Mouse (Mus musculus) heart, embryonic 12.5 days (tissue): Measurements from ENCODE around the gene Fam173a. TPM values are rescaled to one million over a fixed set of nuclear protein-coding genes. Genes with fewer than 3 reads are reported as not detected.

Experiments
- ATAC-seq: fragments of 200-750 bp; cut with Nextera tagmentation; 2 replicates; pipeline ENCODE4 v1.8.0; 2017; ENCODE audit warnings: moderate TSS enrichment, moderate library complexity; ENCODE audit not compliant: insufficient number of reproducible peaks, low FRiP score
- H3K27ac ChIP-seq: fragments of 300-500 bp; sonication (generic); 2 replicates; pipeline ENCODE4 v1.5.1; 2016; ENCODE audit warnings: mild to moderate bottlenecking, moderate library complexity; ENCODE audit not compliant: poor library complexity, severe bottlenecking
- H3K27me3 ChIP-seq: fragments of 300-500 bp; sonication (generic); replicated peaks from 2 replicates; pipeline ENCODE4 v1.6.1; 2016; ENCODE audit warnings: mild to moderate bottlenecking, moderate library complexity
- H3K36me3 ChIP-seq: fragments of 300-500 bp; sonication (generic); 2 replicates; pipeline ENCODE4 v1.6.1; 2016; ENCODE audit warnings: mild to moderate bottlenecking, moderate library complexity
- H3K4me1 ChIP-seq: fragments of 300-500 bp; sonication (generic); replicated peaks from 2 replicates; pipeline ENCODE4 v1.6.1; 2016; ENCODE audit warnings: mild to moderate bottlenecking
- H3K4me2 ChIP-seq: fragments of 300-500 bp; sonication (generic); 2 replicates; pipeline ENCODE4 v1.6.1; 2016; ENCODE audit warnings: mild to moderate bottlenecking, moderate library complexity
- H3K4me3 ChIP-seq: fragments of 300-500 bp; sonication (generic); 2 replicates; pipeline ENCODE4 v1.5.1; 2016; ENCODE audit warnings: mild to moderate bottlenecking
- H3K9ac ChIP-seq: fragments of 300-500 bp; sonication (generic); 2 replicates; pipeline ENCODE4 v1.6.1; 2016; ENCODE audit warnings: mild to moderate bottlenecking, moderate library complexity
- H3K9me3 ChIP-seq: fragments of 300-500 bp; sonication (generic); replicated peaks from 2 replicates; pipeline ENCODE4 v1.6.1; 2016; ENCODE audit warnings: mild to moderate bottlenecking, moderate library complexity
- WGBS: fragments of 180-500 bp; shearing (Covaris S2); methylation state at CpG from one replicate; pipeline ENCODE4 v1.1.7; 2016; 5-methylcytosine and 5-hydroxymethylcytosine counted together
- polyA plus RNA-seq: library from polyadenylated mRNA; unstranded; fragments of >200 nt; fragmentation: Nextera tagmentation; extraction: Ambion mirVana; gene quantifications from 2 replicates; pipeline ENCODE4 v1.2.1, GENCODE M21; 2016

Fam173a gene
- 67.3 and 68.2 TPM in 2 replicates for polyA plus RNA-seq

DNA sequence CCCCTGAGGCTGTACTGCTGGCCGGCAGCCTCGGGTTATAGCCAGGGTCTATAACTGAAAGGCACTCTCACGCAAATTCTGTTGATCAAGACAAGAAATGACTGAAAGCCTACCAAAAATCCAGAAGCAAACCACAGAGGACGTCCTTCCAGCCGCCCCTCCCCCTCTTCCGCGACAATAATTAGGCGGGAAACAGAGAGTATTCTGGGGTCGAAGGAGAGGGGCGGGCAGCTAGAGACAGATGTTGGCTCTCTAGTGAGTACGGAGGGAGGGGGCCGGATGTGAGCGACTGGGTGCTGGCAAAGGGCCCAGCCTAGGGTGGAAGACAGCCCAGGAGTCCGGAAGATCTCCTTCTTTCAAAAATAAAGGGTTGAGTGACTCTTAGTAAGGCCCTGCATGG is at the start of gene Fam173a:
TSS of gene Fam173a (minus strand) at position 287 of the 400 bp plus-strand sequence.
- Histone ChIP-seq H3K9me3 (no peaks in the 10 kb centered on the region), H3K4me1 (peaks cover 53% of the 10 kb centered on the region), H3K9ac (peak within 1 kb of the TSS; percentile 82), H3K4me2 (peak within 1 kb of the TSS; percentile 93), H3K36me3 (peaks cover 24% of the 10 kb centered on the region), H3K27me3 (no peaks in the 10 kb centered on the region), H3K27ac (peak within 1 kb of the TSS; percentile 85), H3K4me3 (peak within 1 kb of the TSS; percentile 77)
- WGBS = 1% methylated on average over 14 of the region's 14 CpGs
- peak; percentile 58 for ATAC-seq

DNA sequence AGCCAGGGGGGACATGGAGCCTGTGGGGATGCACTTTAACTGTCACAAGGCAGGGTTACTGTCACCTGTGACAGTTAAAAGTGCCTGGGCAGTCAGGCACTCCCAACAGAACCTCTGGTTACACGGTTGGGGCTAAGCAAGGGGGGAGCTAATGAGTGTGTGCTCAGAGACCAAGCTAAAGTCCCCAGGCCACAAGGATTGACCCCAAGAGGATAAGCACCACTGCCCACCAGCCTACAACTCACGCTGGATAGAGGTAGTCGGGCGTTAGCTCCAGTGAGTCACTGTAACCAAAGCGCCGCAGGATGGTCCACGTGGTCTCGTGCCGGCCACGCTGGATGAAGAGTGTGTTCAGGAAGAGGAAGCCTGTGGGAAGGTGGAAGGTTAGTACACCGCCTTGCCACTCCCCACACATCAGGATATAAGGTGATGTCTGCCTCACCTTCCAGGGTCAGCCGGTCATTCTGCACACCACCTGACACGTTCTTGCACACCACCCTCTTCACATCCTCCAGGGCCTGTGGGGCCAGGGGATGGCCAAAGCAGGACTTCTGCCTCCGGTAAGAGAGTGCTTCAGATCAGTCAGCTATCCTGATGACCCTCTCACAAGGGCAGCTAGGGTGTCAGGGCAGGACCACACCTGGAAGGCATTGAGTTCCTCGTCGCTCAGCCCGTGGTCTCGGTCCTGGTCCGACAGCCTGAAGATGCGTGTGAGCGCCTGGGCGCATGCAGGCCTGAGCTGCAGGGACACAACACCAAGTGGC is 48.6 kb upstream of the Fam173a start, which contains the start of gene Gm20683:
TSS of gene Gm20683 (minus strand) at position 647 of the 764 bp plus-strand sequence.
- ATAC-seq = no peak
- H3K27me3 ChIP-seq = no peaks in the 10 kb centered on the region
- no peak within 1 kb of the TSS for H3K4me2 ChIP-seq
- H3K36me3 ChIP-seq = peaks cover 63% of the 10 kb centered on the region
- 92% methylated on average over 22 of the region's 22 CpGs for WGBS
- H3K27ac ChIP-seq = no peak within 1 kb of the TSS
- H3K9ac ChIP-seq = no peak within 1 kb of the TSS
- H3K4me1 ChIP-seq = peaks cover 36% of the 10 kb centered on the region
- H3K4me3 ChIP-seq = no peak within 1 kb of the TSS
- H3K9me3 ChIP-seq = no peaks in the 10 kb centered on the region

DNA sequence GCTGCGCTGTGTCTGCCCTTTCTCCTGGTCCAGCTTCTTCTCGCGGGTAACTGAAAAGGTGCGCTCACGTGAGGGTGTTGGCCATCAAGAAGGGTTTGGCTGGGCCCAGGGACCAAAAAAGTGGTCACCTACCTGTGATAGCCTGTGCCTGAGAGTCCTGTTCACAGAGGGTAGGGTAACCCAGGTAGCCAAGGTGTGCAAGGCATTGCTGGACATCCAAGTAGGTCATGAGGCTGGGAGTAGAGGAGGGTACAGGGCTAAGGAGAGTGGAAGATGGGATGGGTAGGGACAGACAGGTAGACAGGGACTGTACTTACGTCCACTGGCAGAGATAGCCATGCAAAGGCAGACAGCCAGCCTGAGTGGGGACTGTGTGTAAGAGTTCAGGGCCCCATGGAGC is 47.8 kb upstream of the Fam173a start:
- ATAC-seq = no peak
- H3K9ac ChIP-seq = no peak overlapping the region
- WGBS = 92% methylated on average over 6 of the region's 6 CpGs
- peaks cover 59% of the 10 kb centered on the region for H3K36me3 ChIP-seq
- H3K27me3 ChIP-seq = no peaks in the 10 kb centered on the region
- H3K4me2 ChIP-seq = no peak overlapping the region
- peaks cover 43% of the 10 kb centered on the region for H3K4me1 ChIP-seq
- H3K4me3 ChIP-seq = no peak overlapping the region
- H3K27ac ChIP-seq = no peak overlapping the region
- no peaks in the 10 kb centered on the region for H3K9me3 ChIP-seq

GRCm38 (mm10) chr17:25839455-25840235 is 46.9 kb upstream of the Fam173a start:
- peaks cover 48% of the 10 kb centered on the region for H3K4me1 ChIP-seq
- H3K27ac ChIP-seq = no peak overlapping the region
- ATAC-seq = no peak
- H3K36me3 ChIP-seq = peaks cover 64% of the 10 kb centered on the region
- H3K9me3 ChIP-seq = no peaks in the 10 kb centered on the region
- no peak overlapping the region for H3K9ac ChIP-seq
- H3K27me3 ChIP-seq = no peaks in the 10 kb centered on the region
- no peak overlapping the region for H3K4me3 ChIP-seq
- H3K4me2 ChIP-seq = no peak overlapping the region
- WGBS = 86% methylated on average over 14 of the region's 14 CpGs

GRCm38 (mm10) chr17:25838904-25839303 is 46.2 kb upstream of the Fam173a start:
- Histone ChIP-seq H3K4me3 (no peak overlapping the region), H3K36me3 (peaks cover 64% of the 10 kb centered on the region), H3K9me3 (no peaks in the 10 kb centered on the region), H3K9ac (no peak overlapping the region), H3K27me3 (no peaks in the 10 kb centered on the region), H3K27ac (no peak overlapping the region), H3K4me1 (peaks cover 55% of the 10 kb centered on the region), H3K4me2 (no peak overlapping the region)
- no peak for ATAC-seq
- 86% methylated on average over 4 of the region's 4 CpGs for WGBS

- peaks cover 49% of the 10 kb centered on the region for H3K4me1 ChIP-seq
- no peaks in the 10 kb centered on the region for H3K9me3 ChIP-seq
- H3K27ac ChIP-seq = peak overlapping the region; percentile 71
- peak overlapping the region; percentile 46; the same call in 1 of the 2 replicates for H3K4me3 ChIP-seq
- no peaks in the 10 kb centered on the region for H3K27me3 ChIP-seq
- peak overlapping the region; percentile 72; the same call in 1 of the 2 replicates for H3K9ac ChIP-seq
- peaks cover 60% of the 10 kb centered on the region for H3K36me3 ChIP-seq
- 32% methylated on average over 3 of the region's 3 CpGs for WGBS
- no peak for ATAC-seq
- H3K4me2 ChIP-seq = peak overlapping the region; percentile 94
Observed at GRCm38 (mm10) chr17:25837533-25837932, 44.8 kb upstream of the Fam173a start.

DNA sequence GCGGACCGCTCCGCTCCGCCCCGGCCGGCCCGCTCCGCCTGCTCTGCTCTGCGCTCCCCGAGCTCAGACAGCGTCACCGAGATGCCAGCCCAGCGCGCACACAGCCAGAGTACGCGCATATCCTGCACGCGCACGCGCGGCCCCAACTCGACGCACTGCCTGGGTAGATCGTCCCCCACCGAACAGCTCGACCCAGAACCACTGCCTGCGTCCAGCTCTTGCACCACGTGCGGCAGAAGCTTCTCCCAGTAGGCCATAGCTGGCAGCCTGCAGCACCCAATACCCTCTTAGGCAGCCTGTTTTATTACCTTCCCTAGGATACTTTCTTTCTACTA is 44.3 kb upstream of the Fam173a start, which contains the start of gene Rhbdl1:
TSS of gene Rhbdl1 (minus strand) at position 220 of the 335 bp plus-strand sequence.
- ATAC-seq = peak; percentile 10; the same call in 1 of the 2 replicates
- Histone ChIP-seq H3K4me1 (peaks cover 49% of the 10 kb centered on the region), H3K27ac (peak within 1 kb of the TSS; percentile 71), H3K4me3 (peak within 1 kb of the TSS; percentile 46), H3K4me2 (peak within 1 kb of the TSS; percentile 94), H3K27me3 (no peaks in the 10 kb centered on the region), H3K9me3 (no peaks in the 10 kb centered on the region), H3K36me3 (peaks cover 55% of the 10 kb centered on the region), H3K9ac (peak within 1 kb of the TSS; percentile 72)
- 3% methylated on average over 29 of the region's 29 CpGs for WGBS

DNA sequence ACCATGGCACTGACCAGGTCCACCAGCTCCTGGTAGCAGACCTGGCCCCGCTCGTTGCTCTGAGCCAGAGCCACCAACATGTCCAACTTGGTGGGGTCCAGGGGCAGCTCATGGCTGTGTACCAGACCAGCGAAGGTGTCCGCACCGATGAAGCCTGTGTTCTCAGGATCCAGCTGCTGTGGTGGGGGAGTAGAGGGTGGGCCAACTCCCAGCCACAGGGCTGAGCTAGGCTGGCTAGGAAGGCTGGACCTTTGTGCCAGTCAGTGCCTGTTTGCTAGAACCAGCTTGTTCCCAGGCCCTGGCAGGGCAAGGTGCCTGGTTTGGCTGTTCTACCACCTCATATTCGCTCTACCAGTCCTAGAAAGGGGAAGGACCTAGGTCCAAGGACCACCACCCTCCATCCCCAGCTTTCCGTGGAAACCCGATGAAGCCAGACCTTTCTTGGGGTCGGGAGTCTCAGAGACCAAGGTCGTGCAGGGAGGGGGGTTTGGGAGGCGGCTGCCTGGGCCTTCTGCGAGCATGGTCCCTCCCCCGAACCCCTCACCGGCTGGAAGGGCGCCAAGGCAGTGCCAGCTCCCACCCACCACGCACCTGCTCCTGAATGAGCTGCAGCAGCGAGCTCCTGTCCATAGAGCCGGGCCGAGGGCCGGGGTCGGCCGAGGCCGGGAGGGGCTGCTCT is 43.8 kb upstream of the Fam173a start:
- 23% methylated on average over 23 of the region's 23 CpGs for WGBS
- no peaks in the 10 kb centered on the region for H3K9me3 ChIP-seq
- no peaks in the 10 kb centered on the region for H3K27me3 ChIP-seq
- peak overlapping the region; percentile 72 for H3K9ac ChIP-seq
- H3K4me2 ChIP-seq = peak overlapping the region; percentile 94
- peak overlapping the region; percentile 71 for H3K27ac ChIP-seq
- peaks cover 54% of the 10 kb centered on the region for H3K4me1 ChIP-seq
- H3K4me3 ChIP-seq = peak overlapping the region; percentile 46
- H3K36me3 ChIP-seq = peaks cover 53% of the 10 kb centered on the region
- ATAC-seq = no peak

DNA sequence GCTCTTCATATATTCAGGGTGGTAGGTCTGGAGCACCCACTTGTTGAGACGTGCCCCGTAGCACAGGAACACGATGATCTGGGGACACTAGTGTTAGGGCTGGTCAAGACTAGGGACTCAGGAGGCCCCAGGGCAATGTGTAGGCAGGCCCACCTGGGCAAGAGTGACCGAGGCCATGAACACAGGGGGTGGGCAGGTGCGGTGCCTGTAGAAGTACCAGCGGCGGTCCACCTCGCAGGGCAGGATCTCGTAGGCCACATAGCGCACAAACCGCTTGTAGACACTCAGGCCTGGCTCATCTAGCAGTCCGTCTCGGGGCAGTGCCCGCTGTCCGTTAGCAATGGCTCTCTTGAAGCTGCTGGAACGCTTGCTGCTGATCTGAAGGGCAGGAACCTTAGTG is 43.1 kb upstream of the Fam173a start:
- WGBS = 95% methylated on average over 16 of the region's 16 CpGs
- Histone ChIP-seq H3K27me3 (no peaks in the 10 kb centered on the region), H3K4me3 (0 out of 2 replicates have a peak overlapping the region, but pooled peaks have one; percentile 46), H3K4me2 (peak overlapping the region; percentile 94), H3K4me1 (peaks cover 62% of the 10 kb centered on the region), H3K9ac (peak overlapping the region; percentile 72), H3K27ac (no peak overlapping the region), H3K9me3 (no peaks in the 10 kb centered on the region), H3K36me3 (peaks cover 53% of the 10 kb centered on the region)
- no peak for ATAC-seq

GRCm38 (mm10) chr17:25835301-25835700 is 42.6 kb upstream of the Fam173a start:
- 92% methylated on average over 7 of the region's 7 CpGs for WGBS
- Histone ChIP-seq H3K4me2 (peak overlapping the region; percentile 94), H3K36me3 (peaks cover 53% of the 10 kb centered on the region), H3K9me3 (no peaks in the 10 kb centered on the region), H3K27me3 (no peaks in the 10 kb centered on the region), H3K4me1 (peaks cover 67% of the 10 kb centered on the region), H3K4me3 (peak overlapping the region; percentile 71; the same call in 1 of the 2 replicates), H3K9ac (peak overlapping the region; percentile 81; the same call in 1 of the 2 replicates), H3K27ac (no peak overlapping the region)
- no peak for ATAC-seq
